Mouse (Mus musculus): ENCODE results near the gene Hist3h2ba. TPM values are rescaled to one million over a fixed set of nuclear protein-coding genes. Genes with fewer than 3 reads are reported as not detected.

Hist3h2ba gene
- polyA plus RNA-seq, 1 experiment from 2014 or later: 296 TPM

DNA sequence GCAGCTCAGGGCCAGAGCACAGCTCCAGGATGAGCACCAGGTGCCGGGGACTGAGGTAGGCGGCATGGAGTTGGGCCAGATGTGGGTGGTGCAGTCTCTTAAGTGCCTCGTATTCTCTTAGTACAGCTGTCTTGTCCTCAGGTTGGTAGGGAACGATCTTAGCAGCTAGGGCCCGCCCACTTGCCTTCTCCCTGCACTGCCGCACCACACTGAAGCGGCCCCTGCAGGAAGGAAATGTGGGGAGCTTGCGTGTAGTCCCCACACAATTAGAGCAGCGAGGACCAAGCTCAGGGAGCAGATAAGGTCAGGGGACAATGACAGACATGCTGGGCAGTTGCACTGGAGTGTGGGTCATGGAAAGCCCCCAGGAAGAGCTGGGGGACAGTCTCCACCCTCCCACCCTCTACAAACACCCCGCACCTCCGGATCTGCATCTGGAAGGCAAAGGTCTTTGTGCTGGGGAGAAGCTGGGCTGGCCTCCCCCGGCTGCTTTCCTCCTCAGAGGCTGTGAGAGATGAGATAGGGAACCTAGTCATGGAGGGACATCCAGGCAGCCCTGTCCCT lies 47.2 kb downstream of the Hist3h2ba start:
- Histone ChIP-seq H3K4me1 (replicated peaks) (peaks cover 10% of the 10 kb centered on the region), H3K36me3 (peaks cover 6% of the 10 kb centered on the region)
- ATAC-seq (ENCODE audit: low read depth): no peak

GRCm38 (mm10) chr11:58997541-58997940 lies 48.8 kb downstream of the Hist3h2ba start:
- no peak for ATAC-seq (ENCODE audit: low read depth)
- WGBS: 86% methylated on average over 5 of the region's 5 CpGs
- peaks cover 38% of the 10 kb centered on the region for H3K27me3 ChIP-seq
- no peak overlapping the region for H3K9ac ChIP-seq
- no peak overlapping the region for H3K4me2 ChIP-seq
- H3K4me3 ChIP-seq: no peak overlapping the region
- peaks cover 10% of the 10 kb centered on the region for H3K4me1 ChIP-seq (replicated peaks)
- no peak overlapping the region for H3K27ac ChIP-seq (replicated peaks)
- H3K9me3 ChIP-seq: no peaks in the 10 kb centered on the region
- no peaks in the 10 kb centered on the region for H3K36me3 ChIP-seq

More for the DNA sequence above, 47.2 kb downstream of the Hist3h2ba start:
- no peaks in the 10 kb centered on the region for H3K9me3 ChIP-seq
- 54% methylated on average over 12 of the region's 12 CpGs for WGBS
- no peak overlapping the region for H3K4me2 ChIP-seq
- H3K9ac ChIP-seq: no peak overlapping the region
- no peak overlapping the region for H3K27ac ChIP-seq (replicated peaks)
- peaks cover 38% of the 10 kb centered on the region for H3K27me3 ChIP-seq
- H3K4me3 ChIP-seq: no peak overlapping the region

Small RNAs within 50 kb of the gene (microRNA-seq; reads per million reads assigned to microRNA genes)
- not detected for gene Gm44313

Other genes with a start within 250 kb of the Hist3h2ba start
- gene Olfr319, start 249.8 kb upstream of the Hist3h2ba start, polyA plus RNA-seq (2015; fragmentation: Nextera tagmentation; extraction: Ambion mirVana): not detected in 2 replicates
- not detected in 2 replicates for gene Olfr318, start 224.9 kb upstream of the Hist3h2ba start, polyA plus RNA-seq (2015; fragmentation: Nextera tagmentation; extraction: Ambion mirVana)
- gene Olfr317, start 209.7 kb upstream of the Hist3h2ba start, polyA plus RNA-seq (2015; fragmentation: Nextera tagmentation; extraction: Ambion mirVana): 0.14 and 0.20 TPM in 2 replicates
- not detected in 2 replicates for gene Olfr316, start 196.2 kb upstream of the Hist3h2ba start, polyA plus RNA-seq (2015; fragmentation: Nextera tagmentation; extraction: Ambion mirVana)
- not detected in 2 replicates for gene Olfr315, start 175.7 kb upstream of the Hist3h2ba start, polyA plus RNA-seq (2015; fragmentation: Nextera tagmentation; extraction: Ambion mirVana)
- not detected in 2 replicates for gene Olfr314, start 166.0 kb upstream of the Hist3h2ba start, polyA plus RNA-seq (2015; fragmentation: Nextera tagmentation; extraction: Ambion mirVana)
- 7.7 and 7.8 TPM in 2 replicates for gene Fam183b, start 147.0 kb upstream of the Hist3h2ba start, polyA plus RNA-seq (2015; fragmentation: Nextera tagmentation; extraction: Ambion mirVana)
- gene Olfr313, start 133.9 kb upstream of the Hist3h2ba start, polyA plus RNA-seq (2015; fragmentation: Nextera tagmentation; extraction: Ambion mirVana): not detected in 2 replicates
- not detected in 2 replicates for gene Olfr312, start 119.7 kb upstream of the Hist3h2ba start, polyA plus RNA-seq (2015; fragmentation: Nextera tagmentation; extraction: Ambion mirVana)
- gene Olfr311, start 109.7 kb upstream of the Hist3h2ba start, polyA plus RNA-seq (2015; fragmentation: Nextera tagmentation; extraction: Ambion mirVana): not detected in 2 replicates
- 19.1 and 22.3 TPM in 2 replicates for gene Gm12258, start 101.8 kb upstream of the Hist3h2ba start, polyA plus RNA-seq (2015; fragmentation: Nextera tagmentation; extraction: Ambion mirVana)
- gene 2810021J22Rik, start 81.7 kb upstream of the Hist3h2ba start, polyA plus RNA-seq (2015; fragmentation: Nextera tagmentation; extraction: Ambion mirVana): 11.1 and 13.0 TPM in 2 replicates
- 6.3 and 7.8 TPM in 2 replicates for gene Zfp39, start 44.7 kb upstream of the Hist3h2ba start, polyA plus RNA-seq (2015; fragmentation: Nextera tagmentation; extraction: Ambion mirVana)
- not detected in 2 replicates for gene Btnl10, start 31.0 kb upstream of the Hist3h2ba start, polyA plus RNA-seq (2015; fragmentation: Nextera tagmentation; extraction: Ambion mirVana)
- gene Rnf187, start 10.0 kb upstream of the Hist3h2ba start, polyA plus RNA-seq (2015; fragmentation: Nextera tagmentation; extraction: Ambion mirVana): 576 and 601 TPM in 2 replicates
- 124 and 126 TPM in 2 replicates for gene Hist3h2a, start 5.8 kb downstream of the Hist3h2ba start, polyA plus RNA-seq (2015; fragmentation: Nextera tagmentation; extraction: Ambion mirVana)
- 0.90 and 1.3 TPM in 2 replicates for gene Trim17, start 5.8 kb downstream of the Hist3h2ba start, polyA plus RNA-seq (2015; fragmentation: Nextera tagmentation; extraction: Ambion mirVana)
- gene Trim11, start 29.2 kb downstream of the Hist3h2ba start, polyA plus RNA-seq (2015; fragmentation: Nextera tagmentation; extraction: Ambion mirVana): 19.7 and 20.2 TPM in 2 replicates
- gene Obscn, start 187.5 kb downstream of the Hist3h2ba start, polyA plus RNA-seq (2015; fragmentation: Nextera tagmentation; extraction: Ambion mirVana): 0.27 and 0.55 TPM in 2 replicates
- gene Iba57, start 214.8 kb downstream of the Hist3h2ba start, polyA plus RNA-seq (2015; fragmentation: Nextera tagmentation; extraction: Ambion mirVana): 6.0 and 6.3 TPM in 2 replicates
- gene Gjc2, start 234.3 kb downstream of the Hist3h2ba start, polyA plus RNA-seq (2015; fragmentation: Nextera tagmentation; extraction: Ambion mirVana): 0.17 TPM in 1 of 2 replicates, not detected in the other
- 179 and 191 TPM in 2 replicates for gene Guk1, start 243.3 kb downstream of the Hist3h2ba start, polyA plus RNA-seq (2015; fragmentation: Nextera tagmentation; extraction: Ambion mirVana)

Measured in neural tube, embryonic 13.5 days (tissue).